Mouse (Mus musculus): ENCODE results near the gene Pdgfa.

Gene Pdgfa

DNA sequence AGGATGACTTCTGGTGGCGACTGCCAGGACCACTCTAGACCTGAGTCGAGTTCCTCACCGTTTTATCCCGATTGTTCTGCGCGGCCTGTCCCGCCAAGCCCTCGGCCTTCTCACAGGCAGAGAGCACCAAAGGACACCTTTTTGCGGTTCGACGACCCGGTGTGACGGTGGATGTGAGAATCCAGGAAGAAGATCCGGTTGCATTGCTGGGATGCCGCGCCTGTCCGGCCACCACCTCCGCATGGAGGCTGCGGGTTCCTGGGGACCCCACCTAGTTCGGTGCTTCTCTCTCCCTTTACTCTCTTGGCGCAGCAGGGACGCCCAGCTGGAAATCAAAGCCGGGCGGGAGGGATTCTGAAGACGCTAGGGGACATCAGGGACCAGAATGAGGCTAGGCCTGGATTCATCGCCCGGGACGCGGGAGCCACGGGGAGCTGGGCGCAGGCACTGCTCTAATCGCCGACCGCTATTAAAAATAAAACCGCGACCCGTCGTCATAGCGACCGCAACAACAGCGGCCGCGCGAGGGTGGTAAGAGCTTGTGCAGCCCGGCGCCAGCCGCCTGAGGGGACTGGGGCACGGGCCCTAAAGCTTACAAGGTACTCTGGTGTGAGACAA lies at the start of gene Pdgfa:
TSS of gene Pdgfa (minus strand) at position 200 of the 618 bp plus-strand sequence.
- CTCF ChIA-PET = no interaction called here

DNA sequence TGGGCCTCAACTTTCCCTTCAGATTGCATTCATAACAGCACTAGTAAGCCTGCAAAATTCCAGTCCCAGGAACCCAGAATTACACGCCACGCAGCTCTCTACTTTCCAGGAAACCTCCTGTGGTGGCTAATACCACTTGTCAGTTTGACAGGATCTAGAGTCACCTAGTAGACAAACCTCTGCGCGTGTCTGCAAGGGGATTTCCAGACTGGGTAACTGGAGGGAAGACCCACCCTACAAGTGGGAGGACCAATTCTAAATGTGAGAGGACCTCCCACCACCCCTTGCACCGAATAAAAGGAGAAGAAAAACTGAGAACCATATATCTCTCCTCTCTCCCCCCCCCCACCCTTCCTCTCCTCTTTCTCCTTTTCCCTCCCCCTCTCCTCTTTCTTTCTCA lies 49.5 kb upstream of the Pdgfa start:
- CTCF ChIA-PET = no interaction called here

DNA sequence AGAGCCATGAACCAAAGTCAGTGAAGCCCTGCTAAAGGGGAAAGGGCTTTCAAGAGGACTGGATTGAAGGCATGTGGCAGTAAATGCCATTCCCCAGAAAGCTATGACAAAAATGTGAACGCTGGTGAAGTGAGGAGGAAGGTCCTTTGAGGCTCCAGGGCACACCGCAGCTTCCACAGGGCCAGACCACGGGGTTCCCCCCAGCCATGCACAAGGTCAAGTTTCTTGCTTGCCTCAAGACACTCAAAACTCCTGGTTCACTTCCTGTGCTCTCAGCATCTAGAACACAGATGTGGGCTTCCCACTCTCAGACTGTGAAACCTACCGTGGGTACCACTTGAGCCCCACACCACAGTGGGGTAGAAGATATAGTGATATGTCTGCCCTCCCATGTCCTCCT lies 46.4 kb upstream of the Pdgfa start:
- CTCF ChIA-PET = no interaction called here

DNA sequence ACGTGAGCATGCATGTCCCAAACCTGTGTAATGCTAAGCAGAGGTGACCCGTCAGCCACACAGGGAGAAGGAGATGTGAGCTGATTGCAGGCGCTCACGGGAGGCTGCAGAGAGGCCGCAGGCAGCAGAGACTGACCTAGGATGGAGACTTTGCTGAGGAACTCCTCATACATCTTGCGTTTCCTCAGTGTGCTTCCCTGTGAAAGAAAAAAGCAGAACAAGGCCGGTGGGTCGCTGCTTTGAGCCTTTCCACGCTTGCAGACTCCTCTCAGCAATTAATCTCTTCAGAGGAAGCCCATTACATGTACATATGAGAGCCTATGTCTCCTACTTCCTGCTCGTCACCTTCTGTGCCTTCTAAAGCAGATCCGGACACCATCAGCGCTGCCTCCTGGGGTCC lies 45.1 kb upstream of the Pdgfa start:
- CTCF ChIA-PET = no interaction called here

DNA sequence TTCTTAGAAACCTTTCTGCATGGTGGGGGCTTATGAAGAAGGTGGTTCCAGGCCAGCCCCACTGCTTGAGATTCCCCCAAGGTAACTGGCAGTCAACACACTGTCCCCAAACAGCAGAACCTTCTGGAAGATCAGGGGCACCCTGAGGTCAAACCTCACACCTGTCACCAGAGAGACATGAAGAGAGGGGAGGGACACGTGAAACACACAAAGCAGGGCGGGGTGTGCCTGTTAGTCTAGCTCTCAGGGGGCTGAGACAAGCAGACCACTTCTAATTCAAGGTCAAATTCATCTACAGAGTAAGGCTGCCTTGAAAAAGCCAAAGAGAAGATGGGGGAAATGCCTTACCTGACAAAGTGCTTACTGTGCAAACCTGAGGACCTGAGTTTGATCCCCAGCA lies 38.0 kb upstream of the Pdgfa start:
- CTCF ChIA-PET = no interaction called here

DNA sequence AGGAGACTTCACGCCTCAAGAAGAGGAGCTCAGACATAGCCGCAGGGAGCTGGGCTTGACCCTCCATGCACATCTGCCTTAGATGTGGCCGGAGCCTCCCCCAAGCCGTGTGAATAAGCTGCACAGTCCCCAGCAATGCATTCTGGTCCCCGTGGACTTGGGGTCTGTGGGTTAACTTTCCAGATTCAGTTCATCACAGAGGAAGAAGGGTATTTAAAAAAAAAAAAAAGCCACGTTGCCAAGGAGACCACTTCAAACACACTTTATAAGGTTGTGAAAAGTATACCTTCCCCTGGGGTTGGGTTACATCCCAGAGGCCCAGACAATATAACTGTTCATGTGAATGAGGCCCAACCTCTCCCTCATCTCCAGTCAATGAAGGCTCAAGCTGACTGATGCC lies 37.6 kb upstream of the Pdgfa start:
- CTCF ChIA-PET = no interaction called here

DNA sequence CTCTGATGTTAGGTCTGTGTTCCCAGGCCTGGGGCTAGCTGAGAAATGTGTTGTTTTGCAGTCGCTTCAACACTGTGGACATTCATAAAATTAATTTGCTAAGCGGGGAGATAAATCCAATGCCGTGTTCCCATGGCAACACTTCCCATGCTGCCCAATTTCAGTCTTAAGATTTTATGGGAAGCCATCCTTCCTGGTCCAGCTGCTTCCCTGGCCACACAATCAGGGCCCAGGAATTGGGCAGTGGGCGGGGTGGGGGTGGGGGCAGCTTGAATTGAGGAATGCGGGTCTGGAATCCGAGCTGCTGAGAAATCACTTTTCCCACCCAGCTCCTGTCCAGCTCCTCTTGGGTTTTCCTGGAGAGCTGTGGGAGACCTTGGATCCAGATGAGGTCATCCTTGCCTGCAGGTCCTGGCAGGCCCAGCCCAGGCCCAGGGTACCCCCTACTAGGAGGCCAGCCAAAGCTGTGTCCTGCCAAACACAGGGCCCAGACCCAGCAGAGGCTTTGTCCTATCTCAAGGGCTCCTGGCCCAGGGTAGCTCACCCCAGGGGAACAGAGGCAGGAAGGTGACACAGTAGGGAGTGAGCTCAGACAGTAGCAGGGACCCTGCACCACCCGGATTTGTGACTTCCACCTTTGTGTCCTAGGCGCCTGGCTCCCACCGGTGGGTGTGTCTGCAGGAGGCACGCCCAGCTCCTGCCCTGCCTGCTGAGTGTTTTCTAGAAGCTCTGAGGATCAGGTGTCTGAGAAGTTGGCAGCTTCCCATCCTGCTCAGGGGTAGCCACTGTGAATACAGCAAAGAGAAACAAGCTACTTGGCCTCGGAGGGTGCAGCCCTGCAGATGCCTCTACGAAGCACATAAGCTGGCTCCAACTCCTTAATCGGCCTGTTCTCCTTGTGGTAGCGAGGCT lies 36.5 kb upstream of the Pdgfa start:
- CTCF ChIA-PET = no interaction called here

DNA sequence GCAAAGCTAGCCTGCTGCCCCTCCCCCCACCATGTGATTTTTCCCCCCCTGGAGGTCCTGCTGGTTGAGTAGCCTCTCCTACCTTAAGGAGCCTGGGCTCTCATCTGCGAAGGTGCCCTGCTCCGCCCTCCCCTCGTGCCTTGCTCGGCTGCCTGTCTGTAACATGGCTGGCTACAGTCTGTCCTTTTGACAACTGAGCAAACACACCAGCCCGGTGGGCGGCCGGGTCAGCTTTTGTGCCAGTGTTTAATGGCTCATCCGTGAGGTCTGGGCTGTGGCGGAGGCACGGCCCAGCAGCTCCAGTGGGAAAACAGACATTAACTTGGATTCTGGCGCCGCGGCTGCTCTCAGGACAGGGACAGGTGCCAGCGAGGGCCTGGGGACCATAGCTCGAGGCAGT lies 30.4 kb upstream of the Pdgfa start:
- CTCF ChIA-PET = no interaction called here

DNA sequence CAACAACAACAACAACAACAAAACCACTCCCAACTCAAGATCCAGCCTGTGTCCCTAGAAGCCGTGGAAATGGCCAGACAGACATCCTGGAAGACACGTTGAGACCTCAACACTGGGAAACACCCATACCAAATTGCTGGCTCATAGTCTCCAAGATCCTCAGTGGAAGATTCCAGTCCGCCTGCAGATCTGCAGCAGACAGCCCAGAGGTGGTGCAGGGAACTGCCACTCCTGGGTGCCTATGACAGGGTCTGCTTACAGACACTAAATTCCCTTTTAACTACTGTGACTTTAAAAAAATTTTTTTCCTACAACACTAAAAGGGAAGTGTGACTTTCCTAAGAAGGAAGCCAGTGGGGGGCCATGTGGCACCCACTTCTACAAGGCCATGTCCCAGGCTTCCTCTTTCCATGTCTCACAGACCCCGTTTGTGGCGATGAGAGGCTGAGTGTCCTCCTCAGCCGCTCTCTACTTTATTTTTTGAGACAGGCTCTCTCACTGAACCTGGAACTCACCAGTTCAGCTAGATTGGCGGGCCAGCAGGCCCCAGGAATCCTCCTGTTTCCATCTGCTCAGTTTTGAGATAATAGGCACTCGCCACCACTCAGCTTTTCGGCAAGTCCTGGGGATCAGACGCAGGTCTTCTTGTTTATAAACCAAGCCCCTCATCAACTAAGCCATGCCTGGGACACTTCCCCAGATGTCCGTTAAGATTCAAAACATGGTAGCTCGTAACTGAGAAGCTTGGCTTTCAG lies 27.4 kb upstream of the Pdgfa start:
- CTCF ChIA-PET = no interaction called here

DNA sequence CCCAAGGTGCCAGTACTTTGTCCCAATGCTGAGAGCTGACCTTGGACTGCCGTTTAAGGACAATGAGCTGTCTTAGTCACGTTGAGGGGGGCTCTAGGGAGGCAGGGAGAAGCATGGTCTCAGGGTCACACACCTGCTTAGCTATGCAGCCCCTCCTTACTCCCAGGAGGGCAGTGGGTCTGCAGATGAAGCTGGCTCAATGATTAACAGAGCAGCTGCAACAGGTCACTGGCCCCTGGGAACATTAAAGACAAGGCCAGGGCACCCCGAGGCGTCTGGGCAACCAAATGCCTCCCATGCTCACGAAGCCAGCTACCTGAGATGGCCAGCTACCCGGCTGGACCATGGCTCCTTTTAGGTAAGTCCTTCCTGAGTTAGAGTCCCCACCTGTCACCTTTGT lies 23.4 kb upstream of the Pdgfa start:
- CTCF ChIA-PET = no interaction called here

DNA sequence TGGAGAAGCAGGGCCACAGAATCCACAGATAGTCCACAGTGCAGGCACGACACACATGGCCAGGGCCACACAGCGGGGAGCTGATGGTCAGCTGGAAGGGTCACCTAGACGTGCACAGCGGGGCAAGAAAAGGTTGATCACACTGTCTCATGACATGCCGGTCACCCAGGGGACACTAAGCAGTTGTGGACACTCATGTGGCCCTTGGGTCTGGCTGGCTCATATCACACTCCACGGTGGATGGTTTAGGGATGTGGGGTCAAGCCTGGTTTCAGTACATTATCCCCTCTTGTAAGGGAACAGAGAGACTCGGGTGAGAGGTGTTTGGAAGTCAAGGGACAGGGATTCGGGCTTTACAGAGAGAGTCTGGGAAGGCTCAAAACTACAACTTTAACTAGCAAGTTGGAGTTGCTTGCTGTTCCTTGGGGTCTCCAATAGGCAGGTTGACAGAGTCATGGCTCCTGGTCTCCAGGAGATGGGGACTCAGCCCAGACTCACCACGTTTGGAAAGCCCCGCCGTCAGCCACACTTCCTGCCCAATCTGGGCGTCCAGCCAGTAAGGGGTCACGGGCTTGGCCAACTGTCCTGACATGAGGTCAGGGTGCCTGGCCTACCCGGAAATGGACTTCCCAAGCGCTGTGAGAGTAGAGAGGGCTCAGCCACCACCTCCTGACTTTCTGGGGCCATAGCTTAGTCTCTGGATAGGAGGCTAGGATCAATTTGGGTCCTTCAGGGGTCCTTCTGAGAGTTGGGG lies 20.4 kb upstream of the Pdgfa start:
- CTCF ChIA-PET = no interaction called here

DNA sequence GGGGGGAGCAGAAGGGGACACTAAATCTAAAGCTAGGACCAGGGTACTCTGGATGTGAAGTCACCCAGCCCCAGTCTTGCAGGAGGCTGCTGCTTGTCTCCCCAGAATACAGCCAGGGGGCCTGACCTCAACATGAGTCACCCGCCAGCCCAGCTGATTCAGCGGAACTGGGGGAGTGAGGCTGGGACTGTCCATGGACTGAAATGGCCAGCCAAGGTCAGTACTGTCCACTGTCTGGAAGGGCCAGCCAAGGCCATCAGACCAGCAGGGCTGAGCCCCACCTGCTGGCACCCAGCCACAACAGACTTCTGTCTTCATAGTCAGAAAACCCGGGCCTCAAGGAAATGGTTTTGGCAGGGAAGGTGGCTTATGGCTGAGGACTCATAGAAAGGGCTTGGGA lies 17.9 kb upstream of the Pdgfa start:
- CTCF ChIA-PET = no interaction called here

DNA sequence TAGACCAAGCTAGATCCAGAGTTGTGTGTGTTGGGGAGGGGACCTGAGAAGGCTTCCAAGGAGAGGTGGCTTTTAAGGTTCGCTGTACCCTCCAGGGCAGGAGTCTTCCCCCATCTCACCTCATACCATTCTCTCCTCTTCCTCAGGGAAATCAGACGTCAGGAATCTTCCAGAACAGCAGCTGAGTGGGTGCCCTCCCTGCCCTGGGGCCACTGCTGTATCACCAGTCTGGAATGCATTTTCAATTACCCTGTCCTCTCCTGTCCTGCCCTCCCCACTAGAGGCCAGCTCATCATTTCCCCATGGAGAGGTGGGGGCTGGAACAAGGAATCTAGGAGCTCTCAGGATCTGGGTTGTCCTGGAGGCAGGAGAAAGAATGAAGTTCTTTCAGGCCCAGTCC lies 13.5 kb upstream of the Pdgfa start:
- CTCF ChIA-PET = no interaction called here

DNA sequence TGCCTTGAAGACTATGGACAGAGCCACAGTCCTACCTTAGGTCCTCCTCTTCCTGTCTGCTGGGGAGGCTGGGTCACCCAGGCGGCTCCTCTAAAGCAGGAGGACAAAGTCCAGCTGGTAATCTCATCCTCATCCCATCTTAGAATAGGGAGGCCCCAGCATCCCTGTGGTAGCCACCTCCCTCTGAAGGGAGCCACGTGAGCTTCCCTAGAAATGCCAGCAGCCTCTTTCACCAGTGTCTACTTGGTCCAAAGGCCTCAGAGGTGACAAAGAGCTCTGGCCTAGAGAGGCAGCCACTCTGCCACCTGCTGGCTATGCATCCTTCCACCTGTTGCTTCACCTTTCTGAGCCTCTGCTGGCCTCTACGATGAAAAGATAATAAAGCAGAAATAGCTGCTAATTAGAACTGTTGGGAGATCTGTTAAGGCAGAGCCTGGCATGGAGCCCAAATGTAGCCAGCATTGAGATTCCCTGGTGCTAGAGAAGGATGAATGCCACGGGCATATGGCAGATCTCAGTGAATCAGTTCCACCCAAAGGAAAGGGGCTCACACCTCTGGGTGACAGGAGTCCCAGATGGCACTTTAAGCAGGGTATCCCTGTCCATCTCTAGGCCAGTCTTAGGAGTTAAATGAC lies 10.1 kb upstream of the Pdgfa start:
- CTCF ChIA-PET = no interaction called here

DNA sequence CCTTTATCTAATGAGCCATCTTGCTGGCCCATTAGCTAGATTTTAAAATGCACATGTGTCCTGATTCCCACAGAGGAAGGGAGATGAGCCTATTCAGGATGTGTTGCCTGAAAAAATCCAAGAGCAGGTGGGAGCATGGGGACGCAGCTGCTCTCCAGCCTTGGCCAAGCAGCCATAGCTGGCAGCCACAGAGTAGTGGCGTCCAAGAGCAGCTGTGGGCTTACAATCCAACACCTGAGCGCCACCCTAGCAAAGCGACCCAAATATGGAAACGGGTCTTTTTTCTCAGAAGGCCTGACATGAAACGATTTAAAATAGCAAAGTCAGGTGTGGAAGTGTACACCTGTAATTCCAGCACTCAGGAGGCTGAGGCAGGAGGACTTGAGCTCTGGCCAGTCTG lies 7.4 kb upstream of the Pdgfa start:
- CTCF ChIA-PET = no interaction called here

DNA sequence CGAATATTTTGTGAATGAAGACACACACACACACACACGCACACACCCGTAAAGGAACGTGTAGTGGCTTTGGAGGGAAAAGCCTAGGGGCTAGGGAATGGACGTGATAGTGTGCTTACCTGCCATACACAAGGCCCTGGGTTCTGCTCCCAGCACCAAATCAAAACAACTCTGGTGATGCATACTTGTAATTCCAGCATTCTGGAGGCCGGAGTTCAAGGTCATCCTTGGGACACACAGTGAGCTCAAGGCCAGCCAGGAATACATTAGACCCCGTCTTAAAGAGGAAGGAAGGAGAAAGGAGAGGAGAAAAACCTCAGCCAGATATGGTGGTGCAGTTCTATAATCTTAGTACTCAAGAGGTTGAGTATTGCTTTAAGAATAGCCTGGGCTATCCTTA lies 2.5 kb upstream of the Pdgfa start:
- CTCF ChIA-PET = no interaction called here

DNA sequence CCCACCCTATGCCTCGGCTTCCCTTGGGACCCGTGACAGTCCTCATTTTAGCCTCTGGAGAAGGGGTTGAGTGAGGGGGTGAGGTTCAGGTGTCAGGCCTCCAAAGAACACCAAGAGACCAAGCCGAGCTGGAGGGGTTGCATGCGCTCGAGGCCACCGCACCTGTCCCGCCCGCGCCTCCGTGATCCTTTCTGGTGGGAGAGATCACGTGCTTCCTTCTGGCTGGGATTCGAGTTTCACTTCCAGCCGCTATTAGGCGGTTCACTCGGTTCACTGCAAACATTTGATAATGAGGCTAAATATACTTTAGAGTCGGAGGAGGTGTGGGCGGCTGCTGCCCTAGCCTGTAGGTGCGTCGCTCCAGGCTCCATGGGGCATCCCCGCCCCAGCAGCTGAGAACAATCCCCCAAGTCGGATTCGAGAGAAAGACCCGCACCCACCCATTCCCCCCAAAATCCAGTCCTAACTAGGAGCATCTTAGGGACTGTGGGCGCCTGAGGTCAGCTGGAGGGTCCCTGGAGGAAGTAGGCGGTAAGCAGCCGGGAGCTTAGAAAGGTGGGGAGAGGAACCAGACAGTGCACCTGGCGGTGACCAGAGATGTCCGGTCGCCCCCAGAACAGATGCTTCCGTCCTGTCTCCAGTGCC lies 888 bp upstream of the Pdgfa start:
- CTCF ChIA-PET = no interaction called here

DNA sequence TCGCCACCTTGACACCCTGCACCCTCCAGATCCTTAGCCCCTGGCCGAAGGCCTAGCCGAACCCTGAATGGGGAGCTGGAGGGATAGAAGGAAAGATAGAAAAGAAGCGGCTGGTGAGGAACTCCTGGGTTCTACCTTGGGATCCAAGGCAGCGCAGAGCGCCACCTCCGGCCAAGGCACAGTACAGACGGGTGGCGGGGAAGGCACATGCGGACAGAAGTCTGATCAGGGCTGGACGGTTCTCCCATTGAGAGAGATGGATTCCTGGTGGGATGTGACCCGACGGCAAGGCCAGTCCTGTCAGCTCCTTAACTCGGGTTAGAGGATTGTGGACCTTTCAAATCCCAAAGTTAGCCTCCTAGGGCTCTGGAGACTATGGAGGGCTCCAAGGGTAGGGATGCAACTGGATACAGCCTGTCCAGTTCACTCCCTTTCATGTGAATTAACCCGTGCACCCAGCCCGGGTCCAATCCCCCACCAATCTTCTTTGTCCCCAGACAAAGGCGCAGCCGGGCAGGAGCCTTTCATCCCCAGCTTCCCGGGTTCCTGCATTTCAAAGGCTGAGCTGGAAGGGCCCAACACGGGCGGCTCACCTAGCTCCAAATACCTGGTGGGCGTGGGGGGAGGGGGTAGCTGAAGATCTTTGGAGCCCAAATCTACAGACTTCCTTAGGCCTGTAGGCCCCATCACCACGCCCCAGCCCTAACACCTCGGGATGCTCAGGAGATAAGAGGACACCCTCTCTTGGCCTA lies 672 bp downstream of the Pdgfa start:
- CTCF ChIA-PET = no interaction called here

DNA sequence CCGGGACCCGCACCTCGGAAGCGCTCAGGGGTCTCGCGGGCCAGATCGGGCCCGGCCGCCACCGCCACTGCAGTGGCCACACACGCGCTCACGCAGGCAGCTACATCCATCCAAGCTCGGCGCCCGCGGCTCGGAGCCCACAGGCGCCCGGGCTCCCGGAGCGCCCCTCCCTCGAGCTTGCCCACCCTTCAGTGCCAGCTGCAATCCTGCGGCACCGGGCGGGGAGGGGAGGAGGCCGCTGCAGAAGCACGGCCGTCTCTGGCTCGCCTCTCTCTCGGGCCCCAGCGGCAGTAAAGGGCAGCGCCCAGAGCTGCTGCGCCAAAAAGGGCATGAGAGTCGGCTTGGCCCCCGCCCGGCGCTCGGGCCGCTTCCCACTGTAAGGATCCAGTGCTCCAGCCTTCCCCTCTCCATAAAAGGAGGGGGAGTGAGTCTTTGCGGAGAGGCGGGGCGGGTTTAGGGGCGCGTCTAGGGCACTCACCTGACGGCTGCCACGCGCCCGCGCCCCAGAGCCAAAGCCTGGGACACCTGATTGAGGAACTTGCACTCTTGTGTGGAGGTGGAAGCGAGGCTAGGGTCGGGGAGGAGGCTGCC lies 1.4 kb downstream of the Pdgfa start:
- CTCF ChIA-PET = no interaction called here

Measured in spleen, embryonic (tissue).